Mouse (Mus musculus) heart, adult 2 months (tissue): ENCODE measurements around the gene Gm2381. TPM values are rescaled to one million over a fixed set of nuclear protein-coding genes. Genes with fewer than 3 reads are reported as not detected.
"Not testable (repeated sequence)": the region's sequence is repeated elsewhere in the genome, so short reads cannot be mapped to it uniquely, and the experiment has no call there.

ENCODE experiments used
- DNase-seq, 2 experiments: peaks; one replicate each; pipeline ENCODE4 v3.0.0; 2021
- H3K27ac ChIP-seq: fragments of 200-600 bp; 2 replicates; pipeline ENCODE4 v1.8.1; 2022
- H3K27me3 ChIP-seq: fragments of 200-500 bp; 2 replicates; pipeline ENCODE4 v1.6.1; 2012; ENCODE audit warnings: mild to moderate bottlenecking, low read length, inconsistent platforms, mixed read lengths; ENCODE audit not compliant: control insufficient read depth, insufficient read depth
- H3K36me3 ChIP-seq: fragments of 200-500 bp; 2 replicates; pipeline ENCODE4 v1.6.1; 2012; ENCODE audit warnings: low read length, inconsistent platforms; ENCODE audit not compliant: control insufficient read depth, insufficient read depth
- H3K4me1 ChIP-seq: fragments of 200-500 bp; 2 replicates; pipeline ENCODE4 v1.6.1; 2011; ENCODE audit warnings: low read length; ENCODE audit not compliant: control insufficient read depth, insufficient read depth
- H3K4me3 ChIP-seq: fragments of 200-600 bp; 2 replicates; pipeline ENCODE4 v1.8.1; 2022
- H3K79me2 ChIP-seq: fragments of 200-500 bp; replicated peaks from 2 replicates; pipeline ENCODE4 v1.6.1; 2012; ENCODE audit warnings: mild to moderate bottlenecking, inconsistent platforms, low read length, moderate library complexity, mixed read lengths; ENCODE audit not compliant: control insufficient read depth, insufficient read depth
- H3K9ac ChIP-seq: fragments of 200-500 bp; 2 replicates; pipeline ENCODE4 v1.6.1; 2012; ENCODE audit warnings: low read depth, mild to moderate bottlenecking, control low read depth, inconsistent platforms, low read length, mixed read lengths
- CTCF ChIP-seq: fragments of 200-600 bp; IDR thresholded peaks from 2 replicates; pipeline ENCODE4 v1.8.1; 2022; ENCODE audit warnings: antibody characterized with exemption, mild to moderate bottlenecking, moderate library complexity
- EP300 ChIP-seq: fragments of 200-500 bp; IDR thresholded peaks from 2 replicates; pipeline ENCODE4 v1.6.1; 2011; ENCODE audit warnings: low read depth, low read length, control low read depth; ENCODE audit not compliant: insufficient read depth
- POLR2A ChIP-seq: fragments of 200-500 bp; IDR thresholded peaks from 2 replicates; pipeline ENCODE4 v1.6.1; 2011; ENCODE audit warnings: mild to moderate bottlenecking, low read depth, low read length, control low read depth; ENCODE audit not compliant: insufficient read depth
- WGBS: fragments of 180-500 bp; shearing (Covaris S2); methylation state at CpG from one replicate; pipeline ENCODE4 v1.1.7; 2018; 5-methylcytosine and 5-hydroxymethylcytosine counted together
- intact Hi-C: fragments of 180-260 bp; cut with DNase I; formaldehyde crosslinking; loops from one replicate; pipeline ENCODE4 v1.15.1; 2025
- long read RNA-seq: library from polyadenylated mRNA; stranded (forward); transcript quantifications from one replicate; pipeline ENCODE4 v2.0.0, GENCODE M21; 2021
- polyA plus RNA-seq: library from polyadenylated mRNA; depleted of rRNA; stranded (reverse); fragments of >200 nt; gene quantifications from 2 replicates; pipeline ENCODE4 v1.2.3, GENCODE M21; 2012; rRNA removed
- total RNA-seq, 2 experiments: library from RNA; stranded (reverse); gene quantifications; 2 replicates each; pipeline ENCODE4 v1.2.3; 2021

Gene Gm2381
- total RNA-seq (under 1 TPM; 0.08 to 0.11 TPM), polyA plus RNA-seq (not detected in 2 replicates)
- long read RNA-seq, result 0 reads

- H3K27me3 ChIP-seq, H3K79me2 ChIP-seq, H3K27ac ChIP-seq, DNase-seq, H3K4me1 ChIP-seq, H3K9ac ChIP-seq, H3K36me3 ChIP-seq, H3K4me3 ChIP-seq, intact Hi-C loops: not testable (repeated sequence)
- 79% methylated on average over 8 of the region's 8 CpGs for WGBS
Measured at GRCm38 (mm10) chr7:42866801-42867458, at the start of gene Gm2381. Gene Gm2381 (minus strand): TSS chr7:42867234.

- H3K36me3 ChIP-seq, H3K79me2 ChIP-seq, H3K4me1 ChIP-seq, H3K27ac ChIP-seq, H3K4me3 ChIP-seq, intact Hi-C loops, H3K27me3 ChIP-seq, H3K9ac ChIP-seq, DNase-seq: not testable (repeated sequence)
- 77% methylated on average over 2 of the region's 2 CpGs for WGBS
Measured at GRCm38 (mm10) chr7:42898067-42898466, 31.0 kb upstream of the Gm2381 start.

DNA sequence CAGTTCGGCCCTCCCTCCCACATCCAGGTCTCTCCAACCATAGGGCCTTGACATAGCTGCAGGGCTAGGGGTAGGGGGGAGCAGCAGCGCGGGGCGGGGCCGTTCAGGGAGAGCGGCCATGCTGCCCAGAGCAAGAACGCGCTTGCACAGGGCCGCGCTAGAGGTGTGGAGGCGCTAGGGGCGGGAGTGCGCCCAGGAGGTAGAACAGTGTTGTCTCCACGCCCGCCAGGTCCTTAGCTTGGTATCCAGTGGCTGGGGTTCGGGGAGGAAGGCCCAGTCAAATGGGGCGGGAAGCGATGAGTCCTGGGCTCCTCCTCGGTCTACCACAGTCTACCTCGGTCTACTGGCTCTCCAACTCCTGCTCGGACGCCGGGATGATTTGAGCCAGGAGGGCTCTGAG lies 11.1 kb upstream of the Gm2381 start:
- no peaks in the 10 kb centered on the region for H3K27me3 ChIP-seq
- 44% methylated on average over 23 of the region's 23 CpGs for WGBS
- intact Hi-C loops, result no loop called here

DNA sequence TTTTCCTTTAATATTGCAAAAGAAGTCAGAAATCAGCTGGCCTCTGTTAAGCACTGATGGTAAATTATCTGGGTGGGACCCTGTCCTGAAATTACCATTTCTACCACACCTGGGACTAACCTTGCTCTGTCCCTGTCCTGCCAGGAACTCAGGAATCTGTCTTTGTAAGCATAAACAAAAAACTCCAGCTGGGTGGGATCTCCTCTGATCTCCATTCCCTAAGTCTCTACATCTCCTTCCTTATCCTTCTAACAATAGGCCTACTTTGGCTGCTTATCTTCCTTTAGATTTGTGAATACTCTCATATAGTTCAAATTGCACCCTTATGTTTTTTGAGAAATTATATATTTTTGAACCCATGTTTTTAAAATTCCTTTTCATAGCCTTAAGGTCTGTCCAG lies 28.7 kb downstream of the Gm2381 start:
- H3K36me3 ChIP-seq, H3K27ac ChIP-seq, H3K4me1 ChIP-seq, H3K27me3 ChIP-seq, intact Hi-C loops, H3K4me3 ChIP-seq, DNase-seq, H3K9ac ChIP-seq, H3K79me2 ChIP-seq: not testable (repeated sequence)

More for the DNA sequence above, 11.1 kb upstream of the Gm2381 start:
- TF ChIP-seq CTCF (no peak), POLR2A (no peak), EP300 (no peak)
- no peak for DNase-seq
- H3K4me3 ChIP-seq, result no peak overlapping the region
- H3K4me1 ChIP-seq, result no peaks in the 10 kb centered on the region
- no peak overlapping the region for H3K9ac ChIP-seq
- no peaks in the 10 kb centered on the region for H3K79me2 ChIP-seq
- no peak overlapping the region for H3K27ac ChIP-seq
- H3K36me3 ChIP-seq, result no peaks in the 10 kb centered on the region

DNA sequence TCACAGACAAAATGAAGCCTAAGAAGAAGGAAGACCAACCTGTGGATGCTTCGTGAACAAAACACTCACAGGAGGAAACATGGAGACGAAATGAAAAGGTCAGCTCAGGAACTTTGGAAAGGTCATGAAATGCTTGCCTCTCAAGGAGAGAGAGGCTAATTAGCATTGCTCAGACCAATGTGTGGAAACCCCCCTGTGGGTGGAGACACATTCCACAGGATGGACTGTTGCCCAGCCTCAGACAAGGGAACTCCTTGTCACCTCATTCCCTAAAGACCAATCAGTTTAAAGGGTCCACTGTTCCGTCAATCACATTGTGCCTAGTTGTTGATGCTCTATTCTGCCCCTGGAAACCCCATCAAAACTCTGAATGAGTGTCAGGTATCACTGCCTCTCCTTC lies 34.8 kb downstream of the Gm2381 start:
- Histone ChIP-seq H3K36me3 (no peaks in the 10 kb centered on the region), H3K4me3 (no peak overlapping the region), H3K27ac (no peak overlapping the region), H3K9ac (no peak overlapping the region), H3K27me3 (no peaks in the 10 kb centered on the region), H3K4me1 (no peaks in the 10 kb centered on the region), H3K79me2 (no peaks in the 10 kb centered on the region)
- intact Hi-C loops, result no loop called here
- DNase-seq, result no peak
- WGBS, result 62% methylated on average over 3 of the region's 3 CpGs
- no peak for TF ChIP-seq POLR2A
- TF ChIP-seq EP300, result no peak
- no peak for TF ChIP-seq CTCF

DNA sequence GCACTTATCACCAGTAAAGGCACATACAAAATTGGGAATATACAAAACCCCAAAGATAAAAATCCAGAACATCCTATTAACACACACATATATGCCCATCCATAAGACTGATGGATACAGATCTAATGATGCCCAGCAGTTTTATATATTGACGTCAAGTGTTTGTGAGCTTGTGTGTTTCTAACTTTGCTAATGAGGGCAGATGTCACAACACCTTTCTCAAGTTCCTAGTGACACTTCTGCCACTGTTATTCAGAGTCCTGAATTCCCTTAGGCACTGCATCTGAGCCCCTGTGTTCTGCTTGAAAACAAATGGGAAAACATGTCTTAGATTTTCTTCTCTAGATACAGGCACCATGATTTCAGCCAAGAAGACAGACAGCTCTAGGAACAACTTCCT lies 73.6 kb downstream of the Gm2381 start, which contains the start of gene Vmn2r62:
Gene Vmn2r62 (minus strand): TSS at position 101 of the 400 bp plus-strand sequence.
- H3K4me1 ChIP-seq, H3K9ac ChIP-seq, DNase-seq, intact Hi-C loops, H3K4me3 ChIP-seq, H3K36me3 ChIP-seq, H3K27ac ChIP-seq, H3K79me2 ChIP-seq, H3K27me3 ChIP-seq: not testable (repeated sequence)
- no CpG with 5 or more reads among the region's 1 CpGs for WGBS

Other genes with a start within 250 kb of the Gm2381 start
- gene Zfp976, start 224.6 kb downstream of the Gm2381 start, total RNA-seq, result 1 to 10 TPM; 2.0 to 2.4 TPM
- 0.31 and 0.61 TPM in 2 replicates for gene Zfp976, start 224.6 kb downstream of the Gm2381 start, polyA plus RNA-seq
- 1 to 10 TPM; 3.5 to 4.0 TPM for gene Zfp975, start 174.5 kb downstream of the Gm2381 start, total RNA-seq
- 0.53 and 1.1 TPM in 2 replicates for gene Zfp975, start 174.5 kb downstream of the Gm2381 start, polyA plus RNA-seq
- gene Gm17067, start 140.2 kb downstream of the Gm2381 start, total RNA-seq, result not detected
- not detected in 2 replicates for gene Gm17067, start 140.2 kb downstream of the Gm2381 start, polyA plus RNA-seq
- not detected for gene Vmn2r62, start 73.7 kb downstream of the Gm2381 start, total RNA-seq
- gene Vmn2r62, start 73.7 kb downstream of the Gm2381 start, polyA plus RNA-seq, result not detected in 2 replicates
- gene Vmn2r63, start 66.6 kb upstream of the Gm2381 start, total RNA-seq, result not detected
- gene Vmn2r63, start 66.6 kb upstream of the Gm2381 start, polyA plus RNA-seq, result not detected in 2 replicates
- gene Gm9268, start 151.5 kb upstream of the Gm2381 start, total RNA-seq, result not detected
- not detected in 2 replicates for gene Gm9268, start 151.5 kb upstream of the Gm2381 start, polyA plus RNA-seq
- not detected for gene Zfp936, start 247.0 kb upstream of the Gm2381 start, total RNA-seq
- gene Zfp936, start 247.0 kb upstream of the Gm2381 start, polyA plus RNA-seq, result not detected in 2 replicates